Mouse (Mus musculus) embryo, embryonic 10.5 days (tissue): ENCODE results near the gene Pakap.

Experiments
- DNase-seq: peaks from one replicate; pipeline ENCODE4 v3.0.0-alpha.2; 2015; ENCODE audit warnings: low spot score

Gene Pakap

GRCm38 (mm10) chr4:57574646-57575045 lies 6.7 kb downstream of the Pakap start:
- no peak for DNase-seq

GRCm38 (mm10) chr4:57575686-57576085 lies 7.7 kb downstream of the Pakap start:
- DNase-seq = no peak

GRCm38 (mm10) chr4:57576095-57576494 lies 8.1 kb downstream of the Pakap start:
- DNase-seq = no peak

- DNase-seq = no peak
Measured at GRCm38 (mm10) chr4:57579683-57580082, 11.7 kb downstream of the Pakap start.

GRCm38 (mm10) chr4:57585281-57585800 lies 17.4 kb downstream of the Pakap start:
- DNase-seq = no peak

GRCm38 (mm10) chr4:57586933-57587658 lies 19.1 kb downstream of the Pakap start:
- DNase-seq = no peak

GRCm38 (mm10) chr4:57588356-57588755 lies 20.4 kb downstream of the Pakap start:
- DNase-seq = no peak

GRCm38 (mm10) chr4:57592751-57593150 lies 24.8 kb downstream of the Pakap start:
- no peak for DNase-seq

- DNase-seq = no peak
Measured at GRCm38 (mm10) chr4:57599946-57600345, 32.0 kb downstream of the Pakap start.

- no peak for DNase-seq
Measured at GRCm38 (mm10) chr4:57600685-57601457, 32.9 kb downstream of the Pakap start.

GRCm38 (mm10) chr4:57601458-57601835 lies 33.5 kb downstream of the Pakap start:
- no peak for DNase-seq

- no peak for DNase-seq
Measured at GRCm38 (mm10) chr4:57601903-57602617, 34.1 kb downstream of the Pakap start.

GRCm38 (mm10) chr4:57606258-57606657 lies 38.3 kb downstream of the Pakap start:
- no peak for DNase-seq

GRCm38 (mm10) chr4:57607247-57607942 lies 39.4 kb downstream of the Pakap start:
- peak; percentile 94 for DNase-seq

- DNase-seq = peak; percentile 73
Measured at GRCm38 (mm10) chr4:57611303-57612077, 43.5 kb downstream of the Pakap start.

GRCm38 (mm10) chr4:57612716-57613115 lies 44.7 kb downstream of the Pakap start:
- no peak for DNase-seq

- DNase-seq = no peak
Measured at GRCm38 (mm10) chr4:57614686-57615085, 46.7 kb downstream of the Pakap start.

GRCm38 (mm10) chr4:57618743-57619142 lies 50.8 kb downstream of the Pakap start:
- DNase-seq = no peak

GRCm38 (mm10) chr4:57622816-57623215 lies 54.8 kb downstream of the Pakap start:
- DNase-seq = no peak

GRCm38 (mm10) chr4:57624819-57625218 lies 56.8 kb downstream of the Pakap start:
- no peak for DNase-seq

- no peak for DNase-seq
Measured at GRCm38 (mm10) chr4:57625306-57625705, 57.3 kb downstream of the Pakap start.
